Mouse (Mus musculus) frontal cortex, adult 2 months (tissue): ENCODE measurements at regions not wholly inside any gene's neighbourhood (a gene's known extent, or its start where the extent isn't known, plus 50 kb on each side); places are given as distances from the start of the nearest gene placed in this dataset.
A peak's percentile ranks its signal among the peaks of the same experiment; 100 is the strongest.
"Not testable (repeated sequence)": the region's sequence is repeated elsewhere in the genome, so short reads cannot be mapped to it uniquely, and the experiment has no call there.

ENCODE experiments used
- DNase-seq, 2 experiments: peaks; one replicate each; pipeline ENCODE4 v3.0.0; 2022; ENCODE audit warnings: low spot score in 1 of 2; ENCODE audit errors: extremely low spot score in 1 of 2

GRCm38 (mm10) chr1:98665584-98665983 is 244.7 kb downstream of the Slco6d1 start:
- DNase-seq, result no peak

- DNase-seq, result not testable (repeated sequence)
Observed at GRCm38 (mm10) chr1:98667426-98667825, 246.5 kb downstream of the Slco6d1 start.

- DNase-seq, result no peak
Observed at GRCm38 (mm10) chr1:98667887-98668286, 247.0 kb downstream of the Slco6d1 start.

GRCm38 (mm10) chr1:98668595-98668994 is 247.7 kb downstream of the Slco6d1 start:
- DNase-seq, result no peak

- DNase-seq, result no peak
Observed at GRCm38 (mm10) chr1:98678686-98679085, 257.8 kb downstream of the Slco6d1 start.

- no peak for DNase-seq
Observed at GRCm38 (mm10) chr1:98713809-98714208, 292.9 kb downstream of the Slco6d1 start.

- DNase-seq, result no peak
Observed at GRCm38 (mm10) chr1:98714307-98714706, 293.4 kb downstream of the Slco6d1 start.

GRCm38 (mm10) chr1:98720595-98720994 is 299.7 kb downstream of the Slco6d1 start:
- DNase-seq, result no peak

- DNase-seq, result no peak
Observed at GRCm38 (mm10) chr1:98727354-98728015, 306.6 kb downstream of the Slco6d1 start.

GRCm38 (mm10) chr1:98748886-98749285 is 328.0 kb downstream of the Slco6d1 start:
- DNase-seq, result peak; percentile 18 to 73

GRCm38 (mm10) chr1:98788528-98788927 is 367.6 kb downstream of the Slco6d1 start:
- DNase-seq, result no peak

- DNase-seq, result no peak
Observed at GRCm38 (mm10) chr1:98793320-98793719, 372.4 kb downstream of the Slco6d1 start.

- no peak for DNase-seq
Observed at GRCm38 (mm10) chr1:98812543-98812942, 391.6 kb downstream of the Slco6d1 start.

- no peak for DNase-seq
Observed at GRCm38 (mm10) chr1:98813990-98814389, 393.1 kb downstream of the Slco6d1 start.

- DNase-seq, result no peak
Observed at GRCm38 (mm10) chr1:98818076-98818475, 397.2 kb downstream of the Slco6d1 start.

- no peak for DNase-seq
Observed at GRCm38 (mm10) chr1:98860236-98860635, 439.3 kb downstream of the Slco6d1 start.

- DNase-seq, result no peak
Observed at GRCm38 (mm10) chr1:98906260-98906659, 485.3 kb downstream of the Slco6d1 start.

- DNase-seq, result no peak
Observed at GRCm38 (mm10) chr1:98923043-98923442, 502.1 kb downstream of the Slco6d1 start.

GRCm38 (mm10) chr1:98924933-98925332 is 504.0 kb downstream of the Slco6d1 start:
- peak; percentile 70 to 76 for DNase-seq

- DNase-seq, result no peak
Observed at GRCm38 (mm10) chr1:98930926-98931325, 510.0 kb downstream of the Slco6d1 start.

- no peak for DNase-seq
Observed at GRCm38 (mm10) chr1:98932239-98932638, 511.3 kb downstream of the Slco6d1 start.

GRCm38 (mm10) chr1:98977686-98978085 is 556.8 kb downstream of the Slco6d1 start:
- DNase-seq, result no peak
